Mouse (Mus musculus): ENCODE data around the gene Fam219a. TPM values are rescaled to one million over a fixed set of nuclear protein-coding genes. Genes with fewer than 3 reads are reported as not detected.

The Fam219a gene
- polyA plus RNA-seq, 1 experiment from 2014 or later, result 9.3 TPM

GRCm38 (mm10) chr4:41518349-41518748 lies 51.0 kb downstream of the Fam219a start:
- no peak overlapping the region for H3K4me2 ChIP-seq
- no peaks in the 10 kb centered on the region for H3K9me3 ChIP-seq
- WGBS, result 75% methylated on average over 7 of the region's 7 CpGs
- ATAC-seq (ENCODE audit: low FRiP score), result no peak
- H3K27ac ChIP-seq, result no peak overlapping the region
- peaks cover 4% of the 10 kb centered on the region; the same call in 1 of the 2 replicates for H3K27me3 ChIP-seq
- H3K4me3 ChIP-seq (replicated peaks), result no peak overlapping the region
- peaks cover 26% of the 10 kb centered on the region for H3K36me3 ChIP-seq (replicated peaks)
- H3K4me1 ChIP-seq, result peaks cover 15% of the 10 kb centered on the region
- H3K9ac ChIP-seq, result no peak overlapping the region

DNA sequence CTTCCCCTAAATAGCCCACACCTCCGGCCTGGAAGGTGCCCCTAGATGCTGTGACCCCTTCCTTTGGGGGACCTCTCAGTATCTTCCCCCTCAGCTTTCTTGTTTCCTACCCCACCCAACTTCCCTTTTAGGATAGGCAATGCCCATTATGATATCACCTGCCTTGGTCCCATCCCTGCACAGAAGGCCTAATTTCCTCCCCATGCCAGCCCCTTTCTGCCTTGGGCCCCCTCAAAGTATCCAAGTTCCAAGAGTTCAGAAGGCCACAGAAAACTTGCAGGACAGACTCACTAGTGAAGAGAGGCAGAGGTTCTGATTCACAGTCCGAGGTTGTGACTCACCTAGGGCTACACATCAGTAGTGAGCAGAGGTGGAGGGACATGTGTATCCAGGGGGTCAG lies 52.1 kb downstream of the Fam219a start, which contains the start of gene 1110017D15Rik:
1110017D15Rik (minus strand) TSS at position 101 of the 400 bp plus-strand sequence.
- Histone ChIP-seq H3K27me3 (peaks cover 4% of the 10 kb centered on the region; the same call in 1 of the 2 replicates), H3K9me3 (no peaks in the 10 kb centered on the region), H3K36me3 (replicated peaks) (peaks cover 26% of the 10 kb centered on the region), H3K9ac (no peak within 1 kb of the TSS), H3K27ac (no peak within 1 kb of the TSS), H3K4me1 (peaks cover 14% of the 10 kb centered on the region), H3K4me3 (replicated peaks) (no peak within 1 kb of the TSS), H3K4me2 (no peak within 1 kb of the TSS)
- WGBS, result 95% methylated on average over 2 of the region's 2 CpGs
- ATAC-seq (ENCODE audit: low FRiP score), result no peak

DNA sequence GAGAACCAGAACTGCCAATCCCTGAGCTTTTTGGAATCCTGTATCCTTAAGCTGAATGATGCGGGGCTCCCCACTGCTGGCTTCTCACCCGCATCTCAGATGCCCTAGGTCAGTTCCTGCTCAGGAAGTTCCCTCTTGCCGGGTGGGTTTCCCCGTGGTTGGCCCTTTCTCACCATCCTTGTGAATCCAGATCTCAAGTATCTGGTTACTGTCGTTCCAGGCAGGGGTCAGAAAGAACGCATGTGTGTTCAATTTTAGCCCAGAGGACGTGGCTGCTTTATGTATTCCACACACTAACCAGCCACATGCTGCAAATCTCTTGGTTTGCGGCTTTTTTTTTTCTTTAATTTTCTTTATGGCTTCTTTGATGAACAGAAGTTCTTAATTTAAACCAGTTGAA lies 55.6 kb downstream of the Fam219a start:
- no peak overlapping the region for H3K27ac ChIP-seq
- no peak for ATAC-seq (ENCODE audit: low FRiP score)

DNA sequence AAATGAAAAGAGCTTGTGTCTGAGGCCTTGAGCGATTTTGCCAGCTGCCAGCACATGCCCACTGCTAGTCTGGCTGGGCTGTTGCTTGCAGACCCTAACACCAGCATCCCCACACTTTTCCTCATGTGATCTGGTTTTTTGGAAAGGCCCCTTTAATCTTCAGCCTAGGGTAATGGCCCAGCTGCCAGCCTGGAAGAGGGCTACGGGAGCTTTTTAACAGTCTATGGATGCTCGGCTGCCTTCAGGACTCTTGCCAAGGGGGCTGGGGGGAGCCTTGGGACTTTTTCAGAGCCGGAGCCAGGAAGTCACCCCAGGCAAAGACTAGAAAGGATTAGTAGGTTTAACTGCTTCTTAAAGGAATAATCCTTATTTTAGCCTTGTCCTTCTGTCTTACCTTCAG lies 56.0 kb downstream of the Fam219a start:
- Histone ChIP-seq H3K4me2 (no peak overlapping the region), H3K9ac (0 out of 2 replicates have a peak overlapping the region, but pooled peaks have one; percentile 18), H3K27ac (no peak overlapping the region), H3K27me3 (peaks cover 13% of the 10 kb centered on the region), H3K4me3 (replicated peaks) (no peak overlapping the region), H3K4me1 (peaks cover 7% of the 10 kb centered on the region), H3K9me3 (no peaks in the 10 kb centered on the region), H3K36me3 (replicated peaks) (no peaks in the 10 kb centered on the region)
- 26% methylated on average over 4 of the region's 4 CpGs for WGBS
- no peak for ATAC-seq (ENCODE audit: low FRiP score)

More for the DNA sequence above, 55.6 kb downstream of the Fam219a start:
- Histone ChIP-seq H3K4me3 (replicated peaks) (no peak overlapping the region), H3K4me2 (no peak overlapping the region), H3K27me3 (peaks cover 9% of the 10 kb centered on the region), H3K9ac (0 out of 2 replicates have a peak overlapping the region, but pooled peaks have one; percentile 18), H3K36me3 (replicated peaks) (0 out of 2 replicates have a peak, but pooled peaks cover 3% of the 10 kb centered on the region), H3K9me3 (no peaks in the 10 kb centered on the region), H3K4me1 (peaks cover 7% of the 10 kb centered on the region)
- 28% methylated on average over 8 of the region's 8 CpGs for WGBS

- Histone ChIP-seq H3K36me3 (replicated peaks) (no peaks in the 10 kb centered on the region), H3K27me3 (peaks cover 26% of the 10 kb centered on the region), H3K4me2 (peak overlapping the region; percentile 84; the same call in 1 of the 2 replicates), H3K9me3 (no peaks in the 10 kb centered on the region), H3K27ac (no peak overlapping the region), H3K4me1 (peaks cover 20% of the 10 kb centered on the region), H3K4me3 (replicated peaks) (0 out of 2 replicates have a peak overlapping the region, but pooled peaks have one; percentile 53), H3K9ac (no peak overlapping the region)
- whole genome bisulfite sequencing, result 41% methylated on average over 7 of the region's 7 CpGs
- ATAC-seq (ENCODE audit: low FRiP score), result no peak
Observed at GRCm38 (mm10) chr4:41507998-41508397, 61.3 kb downstream of the Fam219a start.

DNA sequence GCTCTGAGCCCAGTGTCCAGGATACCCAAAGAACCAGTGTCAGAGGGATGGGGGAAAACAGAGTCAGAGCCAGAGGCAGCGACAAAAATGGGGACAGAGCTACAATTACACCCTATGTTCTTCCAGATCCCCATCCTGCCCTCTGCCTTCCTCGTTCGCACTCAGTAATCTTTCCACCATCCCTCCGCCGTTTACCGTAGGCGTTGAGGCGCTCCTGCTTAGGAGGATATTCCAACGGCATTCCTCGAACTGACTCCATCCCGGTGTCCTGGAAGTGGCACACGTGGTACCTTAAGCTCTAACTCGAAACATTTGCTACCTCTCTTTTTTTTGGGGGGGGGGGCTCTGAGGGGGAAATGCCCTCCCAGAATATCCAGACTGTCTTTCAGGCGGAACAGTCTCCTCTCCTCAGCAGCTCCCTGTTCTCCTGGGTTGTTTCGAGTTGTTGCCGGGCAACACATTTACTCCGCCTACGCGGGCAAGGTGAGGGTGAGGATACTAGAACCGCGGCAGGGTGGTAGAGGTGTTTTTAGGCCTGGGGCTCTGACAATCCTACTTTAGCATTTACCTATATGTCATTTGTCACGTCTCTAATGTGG lies 61.9 kb downstream of the Fam219a start:
- ATAC-seq (ENCODE audit: low FRiP score), result peak; percentile 34
- H3K4me3 ChIP-seq (replicated peaks), result peak overlapping the region; percentile 53
- H3K4me2 ChIP-seq, result peak overlapping the region; percentile 84
- peak overlapping the region; percentile 77 for H3K9ac ChIP-seq
- H3K27me3 ChIP-seq, result peaks cover 30% of the 10 kb centered on the region
- no peaks in the 10 kb centered on the region for H3K36me3 ChIP-seq (replicated peaks)
- 2% methylated on average over 22 of the region's 22 CpGs for WGBS
- H3K9me3 ChIP-seq, result no peaks in the 10 kb centered on the region
- H3K27ac ChIP-seq, result peak overlapping the region; percentile 74
- H3K4me1 ChIP-seq, result peaks cover 26% of the 10 kb centered on the region

- H3K4me3 ChIP-seq (replicated peaks), result peak overlapping the region; percentile 53
- under 1% methylated on average over 29 of the region's 29 CpGs for WGBS
- H3K4me2 ChIP-seq, result peak overlapping the region; percentile 84
- H3K4me1 ChIP-seq, result peaks cover 31% of the 10 kb centered on the region
- H3K9ac ChIP-seq, result peak overlapping the region; percentile 77
- peaks cover 35% of the 10 kb centered on the region for H3K27me3 ChIP-seq
- no peaks in the 10 kb centered on the region for H3K9me3 ChIP-seq
- H3K27ac ChIP-seq, result peak overlapping the region; percentile 74
- no peaks in the 10 kb centered on the region for H3K36me3 ChIP-seq (replicated peaks)
- peak; percentile 87 for ATAC-seq (ENCODE audit: low FRiP score)
Observed at GRCm38 (mm10) chr4:41506906-41507305, 62.4 kb downstream of the Fam219a start.

GRCm38 (mm10) chr4:41506156-41506555 lies 63.2 kb downstream of the Fam219a start:
- WGBS, result 9% methylated on average over 13 of the region's 13 CpGs
- Histone ChIP-seq H3K9me3 (no peaks in the 10 kb centered on the region), H3K4me2 (peak overlapping the region; percentile 84), H3K27me3 (peaks cover 43% of the 10 kb centered on the region), H3K9ac (no peak overlapping the region), H3K4me1 (peaks cover 36% of the 10 kb centered on the region), H3K27ac (peak overlapping the region; percentile 74), H3K4me3 (replicated peaks) (peak overlapping the region; percentile 53; the same call in 1 of the 2 replicates), H3K36me3 (replicated peaks) (no peaks in the 10 kb centered on the region)
- no peak for ATAC-seq (ENCODE audit: low FRiP score)

DNA sequence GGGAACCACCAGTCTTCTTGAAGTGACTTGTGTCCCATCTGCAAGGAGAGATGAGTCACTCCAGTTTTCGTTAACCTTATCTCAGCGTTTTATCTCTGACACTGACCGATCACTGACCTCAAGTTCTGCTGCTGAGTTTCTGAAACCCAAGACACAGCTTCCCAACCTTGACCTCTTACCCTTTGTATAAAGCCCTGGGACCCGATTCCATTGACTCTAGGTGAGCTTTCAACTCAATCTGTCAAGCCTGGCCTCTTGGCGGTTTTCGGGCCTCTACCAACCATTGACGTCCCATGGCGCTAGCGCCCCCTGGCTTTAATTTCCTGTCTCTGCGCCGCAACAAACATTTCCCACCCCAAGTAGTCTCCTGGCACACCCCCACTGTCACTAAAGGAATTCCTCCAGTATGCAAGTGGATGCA lies 64.2 kb downstream of the Fam219a start:
- 50% methylated on average over 11 of the region's 11 CpGs for WGBS
- Histone ChIP-seq H3K27ac (no peak overlapping the region), H3K27me3 (peaks cover 50% of the 10 kb centered on the region), H3K9ac (no peak overlapping the region), H3K4me2 (no peak overlapping the region), H3K36me3 (replicated peaks) (no peaks in the 10 kb centered on the region), H3K9me3 (no peaks in the 10 kb centered on the region), H3K4me1 (peaks cover 36% of the 10 kb centered on the region), H3K4me3 (replicated peaks) (no peak overlapping the region)
- no peak for ATAC-seq (ENCODE audit: low FRiP score)

DNA sequence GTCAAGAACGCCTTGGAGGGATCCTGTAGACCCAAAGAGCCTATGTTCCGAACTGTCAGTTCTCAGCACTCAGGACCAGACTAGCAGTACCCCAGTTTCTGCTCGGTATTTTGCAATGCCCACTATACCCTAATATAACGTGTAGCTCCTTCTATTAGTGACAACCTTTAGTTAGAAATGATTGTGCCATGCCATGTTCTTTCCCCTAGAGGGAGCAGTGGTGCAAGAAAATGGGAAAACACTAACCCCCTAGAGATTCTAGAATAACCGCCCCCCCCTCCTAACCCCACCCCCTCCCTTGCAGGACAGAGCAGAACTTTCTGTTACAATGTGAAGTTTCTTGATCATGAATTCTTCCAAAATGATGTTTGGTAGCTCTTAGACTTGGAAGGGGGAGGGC lies 65.0 kb downstream of the Fam219a start:
- 74% methylated on average over 5 of the region's 5 CpGs for WGBS
- H3K27ac ChIP-seq, result no peak overlapping the region
- no peak for ATAC-seq (ENCODE audit: low FRiP score)
- peaks cover 36% of the 10 kb centered on the region for H3K4me1 ChIP-seq
- H3K4me2 ChIP-seq, result no peak overlapping the region
- no peak overlapping the region for H3K4me3 ChIP-seq (replicated peaks)
- peaks cover 53% of the 10 kb centered on the region for H3K27me3 ChIP-seq
- no peaks in the 10 kb centered on the region for H3K9me3 ChIP-seq
- no peaks in the 10 kb centered on the region for H3K36me3 ChIP-seq (replicated peaks)
- no peak overlapping the region for H3K9ac ChIP-seq

DNA sequence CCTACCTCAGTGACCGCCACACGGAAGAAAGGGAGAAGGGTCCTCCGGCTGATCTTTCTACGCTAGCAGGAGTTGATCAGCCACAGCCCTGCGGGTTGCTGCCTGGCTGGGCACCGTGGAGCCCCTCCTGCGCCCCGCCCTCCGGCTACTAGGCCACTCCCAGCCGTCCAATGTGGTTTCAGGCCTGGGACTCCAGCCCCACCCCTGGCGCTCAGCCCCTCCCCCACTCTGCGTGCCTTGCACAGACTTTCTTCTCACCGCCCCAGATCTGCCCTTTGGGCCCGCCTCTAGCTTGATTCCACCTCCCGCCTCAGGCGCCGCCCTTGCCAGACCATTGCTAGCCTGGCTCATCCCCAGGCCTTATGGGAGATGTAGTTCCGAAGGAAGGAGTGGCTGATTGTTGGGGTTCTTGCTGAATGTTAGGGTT lies 66.3 kb downstream of the Fam219a start, which contains the start of gene AI464131:
AI464131 (minus strand) TSS at position 91 of the 427 bp plus-strand sequence.
- Histone ChIP-seq H3K27ac (peak within 1 kb of the TSS; percentile 50; the same call in 1 of the 2 replicates), H3K4me3 (replicated peaks) (peak within 1 kb of the TSS; percentile 42), H3K27me3 (peaks cover 58% of the 10 kb centered on the region), H3K36me3 (replicated peaks) (no peaks in the 10 kb centered on the region), H3K9ac (peak within 1 kb of the TSS; percentile 56), H3K9me3 (no peaks in the 10 kb centered on the region), H3K4me2 (peak within 1 kb of the TSS; percentile 72), H3K4me1 (peaks cover 49% of the 10 kb centered on the region)
- WGBS, result 1% methylated on average over 15 of the region's 18 CpGs
- ATAC-seq (ENCODE audit: low FRiP score), result peak; percentile 88

GRCm38 (mm10) chr4:41502171-41502940 lies 67.0 kb downstream of the Fam219a start:
- Histone ChIP-seq H3K4me3 (replicated peaks) (peak overlapping the region; percentile 42), H3K4me1 (peaks cover 51% of the 10 kb centered on the region), H3K4me2 (peak overlapping the region; percentile 72), H3K27ac (peak overlapping the region; percentile 50; the same call in 1 of the 2 replicates), H3K27me3 (peaks cover 64% of the 10 kb centered on the region), H3K36me3 (replicated peaks) (no peaks in the 10 kb centered on the region), H3K9ac (peak overlapping the region; percentile 56), H3K9me3 (no peaks in the 10 kb centered on the region)
- ATAC-seq (ENCODE audit: low FRiP score), result peak; percentile 27
- 8% methylated on average over 20 of the region's 20 CpGs for WGBS
